Mouse (Mus musculus): ENCODE data around the gene Trhr2. TPM values are rescaled to one million over a fixed set of nuclear protein-coding genes. Genes with fewer than 3 reads are reported as not detected.
A peak's percentile ranks its signal among the peaks of the same experiment; 100 is the strongest.

Gene Trhr2
- polyA plus RNA-seq, 1 experiment, result 0.09 TPM

- Histone ChIP-seq H3K27ac (ENCODE audit: insufficient read depth, low read depth, low read length) (no peak overlapping the region), H3K4me3 (ENCODE audit: low read depth, low read length) (no peak overlapping the region), H3K4me1 (ENCODE audit: control insufficient read depth, insufficient read depth, insufficient read length, low read length) (peaks cover 4% of the 10 kb centered on the region; the same call in 1 of the 2 replicates), H3K36me3 (ENCODE audit: control insufficient read depth, insufficient read depth, low read length) (no peaks in the 10 kb centered on the region), H3K27me3 (ENCODE audit: control insufficient read depth, insufficient read depth, low read length) (0 out of 2 replicates have a peak, but pooled peaks cover 3% of the 10 kb centered on the region)
- 64% methylated on average over 12 of the region's 12 CpGs for WGBS
- TF ChIP-seq POLR2A (IDR thresholded peaks at IDR 0.05; ENCODE audit: low read depth, low read length), result no peak
- no peak for TF ChIP-seq CTCF (IDR thresholded peaks at IDR 0.05; ENCODE audit: extremely low read depth, insufficient read length, insufficient replicate concordance, low read depth, low read length)
These were observed 15.1 kb downstream of the Trhr2 start for GRCm38 (mm10) chr8:122345181-122346095.

GRCm38 (mm10) chr8:122344219-122344618, 16.3 kb downstream of the Trhr2 start:
- no peak for TF ChIP-seq CTCF (IDR thresholded peaks at IDR 0.05; ENCODE audit: extremely low read depth, insufficient read length, insufficient replicate concordance, low read depth, low read length)
- no peak for TF ChIP-seq POLR2A (IDR thresholded peaks at IDR 0.05; ENCODE audit: low read depth, low read length)
- H3K27me3 ChIP-seq (ENCODE audit: control insufficient read depth, insufficient read depth, low read length), result 0 out of 2 replicates have a peak, but pooled peaks cover 3% of the 10 kb centered on the region
- WGBS, result 9% methylated on average over 2 of the region's 5 CpGs

GRCm38 (mm10) chr8:122343758-122344157, 16.8 kb downstream of the Trhr2 start:
- Histone ChIP-seq H3K36me3 (ENCODE audit: control insufficient read depth, insufficient read depth, low read length) (0 out of 2 replicates have a peak, but pooled peaks cover 1% of the 10 kb centered on the region), H3K27me3 (ENCODE audit: control insufficient read depth, insufficient read depth, low read length) (0 out of 2 replicates have a peak, but pooled peaks cover 3% of the 10 kb centered on the region), H3K4me3 (ENCODE audit: low read depth, low read length) (peak overlapping the region; percentile 12), H3K27ac (ENCODE audit: insufficient read depth, low read depth, low read length) (no peak overlapping the region), H3K4me1 (ENCODE audit: control insufficient read depth, insufficient read depth, insufficient read length, low read length) (peaks cover 4% of the 10 kb centered on the region; the same call in 1 of the 2 replicates)
- TF ChIP-seq CTCF (IDR thresholded peaks at IDR 0.05; ENCODE audit: extremely low read depth, insufficient read length, insufficient replicate concordance, low read depth, low read length) (no peak), POLR2A (IDR thresholded peaks at IDR 0.05; ENCODE audit: low read depth, low read length) (no peak)
- WGBS, result 2% methylated on average over 14 of the region's 14 CpGs

More at GRCm38 (mm10) chr8:122344219-122344618, 16.3 kb downstream of the Trhr2 start:
- H3K36me3 ChIP-seq (ENCODE audit: control insufficient read depth, insufficient read depth, low read length), result no peaks in the 10 kb centered on the region
- no peak overlapping the region for H3K27ac ChIP-seq (ENCODE audit: insufficient read depth, low read depth, low read length)
- H3K4me3 ChIP-seq (ENCODE audit: low read depth, low read length), result no peak overlapping the region
- peaks cover 4% of the 10 kb centered on the region; the same call in 1 of the 2 replicates for H3K4me1 ChIP-seq (ENCODE audit: control insufficient read depth, insufficient read depth, insufficient read length, low read length)

- Histone ChIP-seq H3K27ac (ENCODE audit: insufficient read depth, low read depth, low read length) (no peak overlapping the region), H3K4me1 (ENCODE audit: control insufficient read depth, insufficient read depth, insufficient read length, low read length) (peaks cover 4% of the 10 kb centered on the region; the same call in 1 of the 2 replicates), H3K36me3 (ENCODE audit: control insufficient read depth, insufficient read depth, low read length) (peaks cover 3% of the 10 kb centered on the region; the same call in 1 of the 2 replicates), H3K4me3 (ENCODE audit: low read depth, low read length) (peak overlapping the region; percentile 12), H3K27me3 (ENCODE audit: control insufficient read depth, insufficient read depth, low read length) (0 out of 2 replicates have a peak, but pooled peaks cover 3% of the 10 kb centered on the region)
- no peak for TF ChIP-seq POLR2A (IDR thresholded peaks at IDR 0.05; ENCODE audit: low read depth, low read length)
- TF ChIP-seq CTCF (IDR thresholded peaks at IDR 0.05; ENCODE audit: extremely low read depth, insufficient read length, insufficient replicate concordance, low read depth, low read length), result no peak
- 6% methylated on average over 11 of the region's 11 CpGs for WGBS
These were observed 17.2 kb downstream of the Trhr2 start for GRCm38 (mm10) chr8:122343341-122343740.

- Histone ChIP-seq H3K36me3 (ENCODE audit: control insufficient read depth, insufficient read depth, low read length) (peaks cover 8% of the 10 kb centered on the region), H3K4me3 (ENCODE audit: low read depth, low read length) (no peak overlapping the region; the same call in 1 of the 2 replicates), H3K27me3 (ENCODE audit: control insufficient read depth, insufficient read depth, low read length) (0 out of 2 replicates have a peak, but pooled peaks cover 2% of the 10 kb centered on the region), H3K4me1 (ENCODE audit: control insufficient read depth, insufficient read depth, insufficient read length, low read length) (peaks cover 4% of the 10 kb centered on the region; the same call in 1 of the 2 replicates), H3K27ac (ENCODE audit: insufficient read depth, low read depth, low read length) (no peak overlapping the region)
- WGBS, result under 1% methylated on average over 9 of the region's 9 CpGs
- TF ChIP-seq POLR2A (IDR thresholded peaks at IDR 0.05; ENCODE audit: low read depth, low read length), result 0 out of 2 replicates have a peak, but pooled peaks have one; percentile 20
- no peak for TF ChIP-seq CTCF (IDR thresholded peaks at IDR 0.05; ENCODE audit: extremely low read depth, insufficient read length, insufficient replicate concordance, low read depth, low read length)
These were observed 17.7 kb downstream of the Trhr2 start for GRCm38 (mm10) chr8:122342806-122343209.

GRCm38 (mm10) chr8:122342362-122342761, 18.2 kb downstream of the Trhr2 start:
- H3K4me3 ChIP-seq (ENCODE audit: low read depth, low read length), result no peak overlapping the region
- peaks cover 13% of the 10 kb centered on the region for H3K36me3 ChIP-seq (ENCODE audit: control insufficient read depth, insufficient read depth, low read length)
- WGBS, result 8% methylated on average over 5 of the region's 5 CpGs
- no peak overlapping the region for H3K27ac ChIP-seq (ENCODE audit: insufficient read depth, low read depth, low read length)
- TF ChIP-seq CTCF (IDR thresholded peaks at IDR 0.05; ENCODE audit: extremely low read depth, insufficient read length, insufficient replicate concordance, low read depth, low read length) (no peak), POLR2A (IDR thresholded peaks at IDR 0.05; ENCODE audit: low read depth, low read length) (no peak)
- no peaks in the 10 kb centered on the region for H3K27me3 ChIP-seq (ENCODE audit: control insufficient read depth, insufficient read depth, low read length)
- H3K4me1 ChIP-seq (ENCODE audit: control insufficient read depth, insufficient read depth, insufficient read length, low read length), result peaks cover 4% of the 10 kb centered on the region; the same call in 1 of the 2 replicates

- TF ChIP-seq CTCF (IDR thresholded peaks at IDR 0.05; ENCODE audit: extremely low read depth, insufficient read length, insufficient replicate concordance, low read depth, low read length) (no peak), POLR2A (IDR thresholded peaks at IDR 0.05; ENCODE audit: low read depth, low read length) (no peak)
- Histone ChIP-seq H3K4me3 (ENCODE audit: low read depth, low read length) (no peak overlapping the region), H3K36me3 (ENCODE audit: control insufficient read depth, insufficient read depth, low read length) (peaks cover 19% of the 10 kb centered on the region), H3K27ac (ENCODE audit: insufficient read depth, low read depth, low read length) (no peak overlapping the region), H3K27me3 (ENCODE audit: control insufficient read depth, insufficient read depth, low read length) (no peaks in the 10 kb centered on the region), H3K4me1 (ENCODE audit: control insufficient read depth, insufficient read depth, insufficient read length, low read length) (peaks cover 4% of the 10 kb centered on the region; the same call in 1 of the 2 replicates)
- 56% methylated on average over 6 of the region's 6 CpGs for WGBS
These were observed 18.8 kb downstream of the Trhr2 start for GRCm38 (mm10) chr8:122341790-122342189.
